Mouse (Mus musculus) heart, postnatal 4 days (tissue): ENCODE results near the gene Cog3. TPM values are rescaled to one million over a fixed set of nuclear protein-coding genes. Genes with fewer than 3 reads are reported as not detected.
A peak's percentile ranks its signal among the peaks of the same experiment; 100 is the strongest.
"Not testable (repeated sequence)": the region's sequence is repeated elsewhere in the genome, so short reads cannot be mapped to it uniquely, and the experiment has no call there.

Experiments used
- DNase-seq: peaks from one replicate; pipeline ENCODE4 v3.0.0; 2021
- total RNA-seq, 2 experiments: library from RNA; stranded (reverse); gene quantifications; 2 replicates each; pipeline ENCODE4 v1.2.3; 2021

The Cog3 gene
- total RNA-seq: 10 to 100 TPM; 17.8 to 19.1 TPM

DNA sequence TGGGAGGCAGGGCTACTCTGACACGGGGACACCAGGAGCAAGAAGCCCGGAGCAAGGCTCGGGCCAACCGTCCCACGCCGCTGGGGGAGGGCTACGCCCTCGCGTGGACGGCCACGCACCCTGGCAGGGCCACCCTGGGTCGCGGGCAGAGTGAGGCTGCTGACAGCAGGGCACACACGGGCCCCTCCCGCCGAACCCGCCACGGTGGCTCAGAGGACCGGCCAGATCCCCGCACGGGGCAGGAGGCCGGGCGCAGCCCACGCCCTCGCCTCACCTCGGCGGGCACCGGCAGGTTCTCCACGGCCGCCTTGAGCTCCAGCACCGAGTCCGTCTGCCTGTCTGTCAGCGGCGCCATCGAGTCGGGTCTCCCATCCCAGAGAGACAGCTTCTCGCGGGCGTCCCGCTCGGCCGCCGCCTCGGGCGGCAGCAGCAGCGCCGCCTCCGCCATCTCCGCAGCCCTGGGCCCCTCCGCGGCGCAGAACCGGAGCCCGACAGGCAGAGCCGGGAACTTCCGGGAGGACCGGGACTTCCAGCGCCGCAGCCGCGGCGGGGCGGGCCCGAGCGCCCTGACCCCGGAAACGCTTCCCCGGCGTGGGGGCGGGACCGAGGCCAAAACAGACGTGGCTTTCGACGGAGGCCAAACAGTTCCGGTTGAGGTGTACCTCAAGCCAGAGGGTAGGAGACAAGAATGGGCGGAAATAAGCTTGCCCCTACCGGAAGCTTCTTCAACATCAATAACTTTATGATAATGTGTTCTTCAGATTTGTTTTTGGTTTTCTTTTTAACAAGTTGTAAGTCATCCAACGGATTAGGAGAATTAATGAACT lies at the start of gene Cog3:
Cog3 (minus strand) TSS at position 527 of the 827 bp plus-strand sequence.
- peak; percentile 98 for DNase-seq

DNA sequence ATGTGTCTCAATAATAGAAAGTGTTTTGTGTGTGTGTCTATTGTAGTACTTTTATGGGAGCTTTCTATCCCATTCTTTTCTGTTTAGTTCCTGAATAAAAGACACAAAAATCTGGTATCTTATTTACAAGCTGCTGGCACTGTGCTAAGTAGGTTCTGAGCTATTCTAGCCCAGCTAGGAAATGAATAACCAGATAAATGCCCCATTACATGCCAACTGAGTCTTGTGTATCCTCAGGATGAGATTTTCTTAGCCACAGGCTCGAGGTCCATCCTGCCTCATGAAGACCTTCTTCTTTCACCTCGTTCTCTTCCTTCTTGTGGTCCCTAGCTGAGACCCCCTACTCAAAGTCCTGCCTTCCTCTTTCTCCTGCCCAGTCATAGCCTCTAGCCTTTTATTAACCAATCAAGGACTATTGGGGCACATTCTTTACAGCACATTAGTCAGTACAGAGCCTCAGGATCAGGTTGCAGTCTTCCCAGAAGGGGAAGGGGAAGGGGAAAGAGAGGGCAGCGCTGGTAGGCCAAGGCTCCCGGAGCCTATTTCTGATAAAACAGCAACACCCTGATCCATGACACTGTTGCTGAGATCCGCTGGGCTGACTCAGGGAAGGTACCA lies 43.6 kb upstream of the Cog3 start:
- DNase-seq: no peak

DNA sequence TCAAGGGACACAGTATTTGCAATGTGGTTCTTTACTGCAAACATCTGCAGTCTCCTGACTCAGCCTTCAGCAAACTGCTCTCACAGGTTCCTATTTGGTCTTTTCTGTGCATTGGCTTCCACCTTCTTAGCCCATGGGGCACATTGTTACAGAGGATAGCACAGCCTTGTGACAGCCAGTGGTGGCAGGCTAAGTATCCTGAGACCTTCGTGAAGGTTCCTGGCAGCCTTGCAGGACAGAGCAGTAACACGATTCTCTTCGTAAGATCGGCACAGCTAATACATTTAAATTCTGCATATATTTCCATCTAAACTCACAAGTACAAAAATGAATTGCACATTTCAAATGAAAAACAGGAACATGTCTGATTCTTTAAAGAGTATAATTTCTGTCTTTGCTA lies 41.6 kb upstream of the Cog3 start:
- no peak for DNase-seq

DNA sequence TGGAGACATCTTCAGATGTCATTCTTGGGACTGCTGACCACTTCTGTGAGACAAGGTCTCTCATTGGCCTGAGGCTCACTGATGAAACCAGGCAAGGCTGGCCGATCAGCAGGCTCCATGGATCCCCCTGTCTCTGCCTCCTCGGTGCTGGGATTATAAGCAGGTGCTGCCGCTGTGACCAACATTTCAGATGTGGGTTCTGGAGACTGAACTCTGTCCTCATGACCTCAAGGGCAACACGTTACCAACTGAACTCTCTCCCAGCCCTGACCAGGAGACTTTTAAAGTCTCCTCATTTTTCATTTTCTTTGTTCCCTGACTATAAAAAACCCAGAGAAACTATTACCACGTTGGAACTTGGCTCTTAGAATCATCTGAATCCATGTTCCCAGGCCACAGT lies 40.4 kb upstream of the Cog3 start:
- no peak for DNase-seq

DNA sequence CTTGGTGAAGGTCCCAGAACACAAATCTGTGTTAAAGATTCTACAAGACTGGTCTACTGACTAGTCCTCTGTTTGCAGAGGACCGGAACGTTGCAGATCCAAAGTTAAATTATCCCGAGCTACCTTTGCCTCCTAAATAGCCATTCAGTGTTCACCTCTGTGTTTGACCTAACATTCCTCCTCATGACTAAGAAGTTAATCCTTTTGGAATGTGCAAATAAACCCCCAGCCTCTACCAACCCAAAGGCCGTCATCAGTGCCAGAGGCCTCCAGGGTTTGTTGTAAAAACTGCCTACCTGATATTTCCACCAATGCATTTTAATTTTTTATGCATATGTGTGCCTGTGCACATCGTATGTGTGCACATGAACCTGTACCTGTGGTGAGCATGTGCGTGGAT lies 40.0 kb upstream of the Cog3 start:
- DNase-seq: no peak

DNA sequence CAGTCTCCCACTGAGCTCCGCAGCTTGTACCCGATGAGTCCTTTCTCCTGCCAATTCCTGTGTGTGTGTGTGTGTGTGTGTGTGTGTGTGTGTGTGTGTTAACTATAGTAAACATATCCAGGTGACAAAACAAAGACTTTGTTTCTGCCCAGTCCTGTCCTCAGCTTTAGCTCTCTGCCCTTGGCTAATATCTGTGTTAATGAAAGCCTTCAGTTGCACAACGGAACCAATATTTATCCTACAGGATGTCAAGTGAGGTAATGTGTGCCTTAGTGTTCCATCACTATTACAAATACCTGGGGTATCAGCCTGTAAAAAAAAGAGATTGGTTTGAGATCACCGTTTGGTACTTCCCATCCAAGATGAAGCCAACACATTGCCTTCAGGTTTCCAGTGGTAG lies 38.8 kb upstream of the Cog3 start:
- DNase-seq: no peak

DNA sequence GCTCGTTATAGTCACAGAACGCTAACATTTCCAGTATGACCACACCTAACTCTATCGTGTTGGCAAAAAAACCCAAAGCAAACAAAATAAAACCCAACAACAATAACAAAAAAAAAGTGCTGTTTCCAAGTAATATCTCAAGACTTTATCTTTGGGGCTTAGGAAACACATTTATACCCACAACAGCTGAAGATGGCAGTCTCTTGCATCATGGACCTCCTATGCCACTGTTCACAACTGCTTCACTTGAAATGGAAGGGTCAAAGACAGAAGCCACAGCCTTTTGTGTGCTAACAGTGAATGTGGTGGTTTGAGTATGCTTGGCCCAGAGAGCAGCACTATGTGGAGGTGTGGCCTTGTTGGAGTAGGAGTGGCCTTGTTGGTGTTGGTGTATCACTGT lies 37.1 kb upstream of the Cog3 start:
- DNase-seq: no peak

DNA sequence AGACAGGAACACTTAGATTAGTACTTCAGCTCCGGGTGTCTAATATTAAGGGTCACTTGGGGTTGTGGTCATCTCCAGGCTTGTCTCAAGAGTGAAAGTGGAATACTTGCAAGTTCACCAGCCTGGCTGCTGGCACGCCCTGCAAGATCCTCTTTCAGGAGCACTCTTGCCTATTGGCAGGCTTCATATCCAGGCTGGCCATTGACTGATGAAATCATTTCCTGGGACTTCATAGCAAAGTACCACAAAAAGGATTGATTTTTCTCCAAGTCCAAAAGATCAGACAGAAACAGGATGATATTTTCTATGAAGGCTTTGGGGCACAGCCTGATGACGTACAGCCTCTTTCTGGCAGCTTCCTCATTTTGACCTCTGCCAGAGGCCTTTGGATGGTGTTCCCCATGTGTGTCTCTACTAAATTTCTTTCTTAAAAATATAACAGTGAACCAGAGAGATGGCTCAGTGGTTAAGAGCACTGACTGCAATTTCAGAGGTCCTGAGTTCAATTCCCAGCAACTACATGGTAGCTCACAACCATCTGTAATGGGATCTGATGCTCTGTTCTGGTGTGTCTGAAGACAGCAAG lies 36.2 kb upstream of the Cog3 start:
- DNase-seq: no peak

DNA sequence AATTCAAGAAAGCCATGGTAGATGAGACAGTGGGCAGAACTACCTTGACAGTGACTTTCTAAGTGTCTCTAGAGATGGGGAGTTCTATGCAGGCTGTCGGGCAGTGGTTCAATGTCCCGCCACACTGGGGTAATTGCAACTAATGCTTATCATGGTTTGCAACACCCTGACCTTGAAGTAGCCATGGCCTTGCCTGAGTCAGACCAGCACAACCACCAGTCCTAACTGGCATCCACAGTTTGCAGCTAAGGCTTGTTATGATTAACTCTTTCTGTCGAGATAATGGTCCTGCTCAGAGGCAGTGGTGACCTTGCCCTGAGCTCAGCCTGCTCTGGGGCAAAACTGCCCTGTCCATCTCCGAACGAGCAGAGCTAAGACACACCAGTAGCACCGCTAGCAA lies 35.0 kb upstream of the Cog3 start:
- no peak for DNase-seq

DNA sequence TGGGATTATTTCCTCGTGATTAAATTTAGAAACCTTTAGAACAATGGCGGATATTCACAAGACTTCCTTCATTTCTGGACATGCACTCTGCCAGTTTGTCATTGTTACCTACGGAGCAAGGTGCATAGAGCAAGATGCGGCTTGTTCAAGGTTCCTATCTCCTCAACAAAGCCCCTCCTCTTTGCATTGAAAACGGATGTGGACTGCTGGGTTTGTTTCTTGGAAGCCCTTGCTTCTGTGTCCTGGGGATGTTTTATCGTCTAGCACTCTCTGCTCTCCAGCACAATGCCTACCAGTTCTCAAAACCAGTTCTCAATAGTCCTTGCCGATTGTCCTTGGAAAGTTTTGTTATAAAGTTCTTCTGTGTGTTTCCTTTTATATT lies 33.5 kb upstream of the Cog3 start:
- DNase-seq: no peak

DNA sequence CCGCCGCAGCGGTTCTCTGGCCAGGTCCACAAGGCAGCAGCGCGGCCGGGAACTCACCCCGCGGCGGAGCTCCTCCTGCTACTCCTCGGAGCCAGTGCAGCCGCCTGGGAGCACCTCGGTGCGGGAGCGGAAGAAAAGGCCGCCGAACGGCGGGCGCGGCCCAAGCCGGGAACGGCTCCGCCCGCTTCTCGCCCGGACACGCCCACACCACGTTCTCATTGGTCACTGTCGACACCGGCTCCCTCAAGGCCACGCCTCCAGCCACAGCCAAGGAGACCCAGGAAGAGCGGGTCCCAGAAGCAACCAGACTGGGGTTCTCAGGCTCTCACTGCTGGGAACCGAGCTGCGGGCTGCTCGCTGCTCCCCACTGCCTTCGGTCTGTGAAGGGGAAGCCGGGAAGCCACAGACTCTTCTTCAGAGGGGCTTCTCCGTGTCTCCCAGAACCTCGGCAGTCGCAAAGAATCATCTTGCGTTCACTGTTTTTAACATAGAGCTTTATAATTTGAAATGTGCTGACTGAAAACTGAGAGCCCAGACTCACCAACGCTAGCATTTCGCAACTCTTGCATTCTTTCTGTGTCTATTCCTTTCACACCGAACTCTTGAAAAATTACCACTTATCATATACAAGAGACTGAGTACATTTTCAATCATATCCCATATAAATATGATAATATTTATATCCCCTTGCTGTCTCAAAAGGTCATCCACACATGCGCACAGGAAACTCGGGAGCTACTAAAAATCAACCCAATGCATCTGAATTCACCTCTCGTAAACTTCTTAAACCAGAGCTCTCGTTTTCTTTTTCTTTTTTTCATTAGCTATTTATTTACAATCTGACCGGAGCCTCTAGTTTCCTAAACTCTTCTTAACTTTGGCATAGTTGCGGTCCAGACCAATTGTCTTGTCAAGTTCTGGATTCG lies 32.8 kb upstream of the Cog3 start, which contains the start of gene Slc25a30:
Slc25a30 (minus strand) TSS at position 170 of the 926 bp plus-strand sequence.
- peak; percentile 97 for DNase-seq

DNA sequence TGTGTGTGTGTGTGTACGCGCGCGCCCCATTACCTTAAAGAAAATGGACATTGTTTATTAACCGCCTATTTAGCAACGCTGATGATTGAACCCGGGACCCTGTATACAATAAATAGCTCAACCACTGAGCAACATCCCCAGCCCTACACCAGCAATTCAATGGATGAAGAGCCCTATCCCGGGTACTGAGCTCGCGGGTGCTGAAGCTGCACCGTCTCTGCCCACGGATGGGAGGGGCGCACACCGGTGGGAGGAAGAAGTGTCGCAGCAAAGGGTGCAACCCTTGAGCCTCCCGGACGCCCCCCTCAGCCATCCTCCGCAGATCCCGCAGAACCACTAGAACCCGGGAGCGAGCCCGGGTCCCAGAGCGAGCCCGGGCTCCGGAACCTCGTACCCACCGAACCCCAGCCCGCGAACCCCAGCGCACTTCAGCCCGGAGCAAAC lies 32.1 kb upstream of the Cog3 start:
- DNase-seq: no peak

DNA sequence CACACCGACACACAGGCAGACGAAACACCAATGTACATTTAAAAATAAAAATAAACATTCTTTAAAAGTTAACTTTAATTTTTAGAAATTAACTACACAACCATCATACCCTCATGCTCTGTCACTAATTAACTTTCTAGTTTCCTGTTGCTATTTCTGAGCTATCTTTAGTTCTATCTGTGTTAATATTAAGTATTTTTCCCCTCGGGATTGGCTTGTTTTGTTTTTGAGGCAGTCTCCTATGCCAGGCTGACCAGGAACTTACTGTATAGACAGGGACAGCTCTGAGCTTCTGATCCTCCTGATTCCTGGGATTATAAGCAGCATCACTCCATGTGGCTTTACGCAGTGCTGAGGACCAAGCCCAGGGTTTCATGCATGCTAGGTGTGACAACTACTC lies 25.6 kb upstream of the Cog3 start:
- no peak for DNase-seq

DNA sequence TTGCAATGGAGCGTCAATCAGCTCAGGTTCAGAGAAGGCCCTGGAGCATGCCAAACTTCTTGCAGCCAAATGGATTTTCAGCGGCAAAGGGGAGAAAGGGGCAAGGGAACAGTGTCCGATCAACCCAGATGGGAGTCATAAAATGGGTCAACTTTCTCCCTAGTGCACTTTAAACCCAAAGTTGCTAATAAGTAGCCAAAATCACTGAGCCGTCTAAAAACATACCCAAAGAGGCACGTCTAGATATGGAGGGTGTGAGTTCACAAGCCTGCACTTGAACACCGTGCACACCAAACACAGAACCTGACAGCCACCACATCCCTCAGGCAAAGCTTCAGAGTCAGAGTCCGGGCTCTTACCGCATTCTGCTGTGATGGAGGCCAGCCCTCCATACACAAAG lies 22.3 kb upstream of the Cog3 start:
- DNase-seq: no peak

DNA sequence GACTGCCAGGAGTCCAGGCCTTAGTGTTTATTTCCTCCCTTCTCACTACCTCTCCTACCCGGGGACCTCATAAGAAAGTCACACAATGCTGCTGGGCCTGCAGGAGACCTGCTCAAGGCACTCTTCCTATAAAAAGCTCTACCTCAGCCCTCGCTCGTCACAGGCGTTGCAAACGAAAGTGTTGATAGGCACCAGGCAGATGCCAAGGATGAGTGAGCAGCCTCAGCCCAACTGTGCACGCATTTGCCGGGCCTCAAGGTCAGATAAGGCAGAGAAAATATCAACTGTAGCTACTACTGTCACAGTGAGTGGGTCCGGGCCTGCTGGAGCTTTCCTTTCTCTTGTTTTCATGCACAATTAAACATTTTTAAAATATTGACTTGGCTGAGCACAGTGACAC lies 19.1 kb upstream of the Cog3 start:
- peak; percentile 68 for DNase-seq

DNA sequence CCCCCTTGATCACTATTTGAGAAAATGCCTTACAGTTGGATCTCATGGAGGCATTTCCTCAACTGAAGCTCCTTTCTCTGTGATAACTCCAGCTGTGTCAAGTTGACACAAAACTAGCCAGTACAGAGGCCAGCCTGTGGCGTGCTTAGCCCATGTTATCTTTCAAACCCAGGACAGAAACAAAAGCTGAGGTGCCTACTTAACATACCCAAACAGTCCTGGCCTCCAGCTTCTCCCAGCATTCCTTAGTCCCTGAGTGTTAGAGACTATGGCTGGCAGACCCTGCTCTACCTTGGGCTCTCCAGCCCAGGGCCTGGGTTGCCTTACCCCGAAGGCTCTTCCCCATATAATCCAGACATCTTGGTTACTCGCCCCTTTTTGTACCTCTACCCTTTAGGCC lies 18.1 kb upstream of the Cog3 start:
- DNase-seq: not testable (repeated sequence)

DNA sequence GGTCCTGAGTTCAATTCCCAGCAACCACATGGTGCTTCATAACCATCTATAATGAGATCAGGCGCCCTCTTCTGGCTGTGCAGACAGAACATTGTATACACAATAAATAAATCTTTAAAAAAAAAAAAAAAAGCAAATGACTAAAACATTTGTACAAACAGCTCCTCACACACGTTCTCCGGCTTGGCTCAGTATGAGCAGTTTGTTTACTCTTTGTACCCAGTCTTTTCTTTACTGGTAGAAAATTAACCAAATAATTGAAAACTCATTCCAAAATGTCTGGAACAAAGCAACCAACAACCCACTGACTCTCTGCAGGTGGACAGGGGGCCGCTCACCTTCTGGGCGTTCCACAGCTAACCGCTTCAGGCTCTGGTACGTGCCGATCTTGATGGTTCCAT lies 16.8 kb upstream of the Cog3 start:
- DNase-seq: no peak

DNA sequence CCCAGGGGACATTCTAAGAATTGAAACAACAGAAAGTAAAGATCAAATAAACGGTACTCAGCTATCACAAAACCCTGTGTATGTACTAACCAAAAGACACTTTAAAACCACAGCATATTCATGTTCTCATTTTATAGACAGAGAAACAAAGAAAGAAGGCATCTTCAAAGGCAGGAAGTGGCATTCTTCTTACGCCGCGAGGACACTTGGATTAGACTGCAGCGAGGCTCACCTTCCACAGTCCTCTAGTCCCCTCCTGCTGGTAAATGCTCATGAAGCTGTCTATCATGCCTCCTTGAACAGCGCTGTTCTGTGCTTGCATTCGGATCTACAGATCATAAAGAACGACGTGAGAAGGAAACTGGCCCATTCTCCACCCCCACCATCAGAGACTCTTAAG lies 15.0 kb upstream of the Cog3 start:
- no peak for DNase-seq

DNA sequence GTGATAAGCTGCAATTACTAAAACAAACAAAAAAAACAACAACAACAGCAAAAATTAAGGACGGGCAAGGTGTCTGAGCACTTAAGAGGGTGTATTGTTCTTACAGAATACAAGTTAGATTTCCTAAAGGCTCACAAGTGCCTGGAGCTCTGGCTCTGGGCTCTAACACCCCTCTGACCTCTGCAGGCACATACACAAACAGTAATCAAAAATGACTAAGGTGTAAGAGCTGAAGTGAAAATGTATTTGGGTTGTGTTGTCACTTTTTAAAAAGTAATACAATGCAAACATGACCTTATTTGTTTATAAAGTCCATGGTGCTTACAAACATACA lies 13.9 kb upstream of the Cog3 start:
- no peak for DNase-seq

DNA sequence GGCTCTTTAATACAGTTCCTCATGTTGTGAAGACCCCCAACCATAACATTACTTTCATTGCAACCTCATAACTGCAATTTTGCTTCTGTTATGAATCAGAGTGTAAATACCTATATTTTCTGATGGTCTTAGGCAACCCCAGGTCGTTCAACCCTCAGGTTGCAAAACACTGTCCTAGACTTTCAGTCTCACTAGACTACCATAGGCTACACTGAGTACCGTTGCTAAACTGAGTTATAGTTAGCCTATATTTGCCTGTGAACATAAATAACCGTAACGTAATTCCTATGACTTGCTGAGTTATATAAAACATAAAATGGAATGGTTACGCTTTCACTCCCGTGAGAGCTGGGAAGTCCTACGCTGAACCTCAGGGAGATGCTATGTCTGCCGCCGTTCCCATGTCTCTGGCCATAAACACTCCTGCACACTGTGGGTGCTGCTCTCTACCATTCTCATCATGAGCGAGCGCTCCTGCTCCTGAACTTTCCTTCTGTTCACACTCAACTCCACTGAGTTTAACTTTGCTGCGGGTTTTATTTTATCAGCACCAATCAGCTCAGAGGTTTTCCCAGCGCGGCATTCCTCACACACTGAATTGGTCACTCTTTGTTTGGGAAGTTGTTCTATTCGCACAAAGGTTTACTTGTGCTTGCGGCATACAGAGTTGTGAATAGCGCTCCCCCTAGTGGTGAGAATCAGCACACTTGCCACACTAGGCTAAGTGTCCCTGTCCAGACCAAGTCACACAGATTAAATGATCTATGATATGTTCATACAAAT lies 13.4 kb upstream of the Cog3 start:
- DNase-seq: peak; percentile 80

DNA sequence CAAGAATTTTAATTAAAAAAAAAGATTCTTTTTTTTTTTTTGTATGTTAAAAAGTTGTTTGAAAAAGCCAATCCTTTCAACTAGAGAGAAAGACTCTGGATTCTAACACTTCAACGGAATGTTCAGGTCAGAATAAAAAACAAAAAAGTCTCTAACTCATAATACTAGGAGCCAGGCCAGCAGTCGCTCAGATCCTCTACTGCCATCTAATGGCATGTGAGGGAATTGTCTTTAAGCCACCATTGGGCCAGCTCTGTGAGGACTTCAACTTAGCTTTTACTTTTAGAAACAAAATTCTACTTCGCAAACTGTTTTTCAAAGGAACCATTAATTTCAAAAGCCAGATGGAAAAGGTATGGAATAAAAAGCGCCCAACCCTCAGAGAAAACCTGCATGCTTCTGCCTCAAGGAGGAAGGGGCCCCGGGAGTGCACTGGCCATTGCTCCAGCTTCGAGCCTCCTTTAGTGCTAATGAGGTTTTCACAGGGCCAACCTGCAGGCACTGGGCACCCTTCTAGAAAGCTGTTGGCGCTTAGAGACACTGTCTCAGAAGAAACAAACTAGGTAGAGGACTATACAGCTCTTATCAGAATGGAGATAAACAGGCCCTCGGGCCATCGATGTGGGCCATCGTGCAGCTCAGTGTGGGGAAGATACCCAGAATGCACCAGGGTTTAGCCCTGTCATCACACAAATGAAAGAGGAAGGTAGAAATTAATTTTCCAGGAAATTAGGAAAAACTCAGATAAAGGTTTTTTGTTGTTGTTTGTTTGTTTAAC lies 6.9 kb upstream of the Cog3 start:
- DNase-seq: peak; percentile 62
